Mouse (Mus musculus) liver, embryonic 14.5 days (tissue): Measurements from ENCODE around the gene Tmem270.

Source experiments
- CTCF ChIP-seq: IDR thresholded peaks from 2 replicates; pipeline ENCODE4 v1.5.1; 2016; ENCODE audit warnings: antibody characterized with exemption, low read depth, control low read depth
- EP300 ChIP-seq: IDR thresholded peaks from 2 replicates; pipeline ENCODE4 v1.6.1; 2016; ENCODE audit warnings: antibody characterized with exemption, low read depth

- TF ChIP-seq EP300 (no peak), CTCF (no peak)
Measured at GRCm38 (mm10) chr5:134852873-134853272, 53.7 kb downstream of the Tmem270 start.
